Mouse (Mus musculus): Measurements from ENCODE around the gene Hrct1. TPM values are rescaled to one million over a fixed set of nuclear protein-coding genes. Genes with fewer than 3 reads are reported as not detected.

Gene Hrct1
- total and polyA plus RNA-seq, 3 experiments = 0.16 TPM; not detected in 2

- Histone ChIP-seq H3K36me3 (replicated peaks) (no peaks in the 10 kb centered on the region), H3K9me3 (replicated peaks) (0 out of 2 replicates have a peak, but pooled peaks cover 3% of the 10 kb centered on the region), H3K4me1 (ENCODE audit: insufficient read depth, low read depth, low read length) (no peaks in the 10 kb centered on the region), H3K4me3 (ENCODE audit: low read depth, low read length) (no peak overlapping the region), H3K27me3 (ENCODE audit: insufficient read depth, low read length) (0 out of 2 replicates have a peak, but pooled peaks cover 3% of the 10 kb centered on the region)
- no peak for TF ChIP-seq CTCF (IDR thresholded peaks at IDR 0.05; ENCODE audit: low read depth, low read length)
- DNase-seq (ENCODE audit: low spot score) (no peak), ATAC-seq (ENCODE audit: extremely low read depth, insufficient number of reproducible peaks, low FRiP score, poor library complexity, severe bottlenecking) (no peak)
These were observed 34.3 kb downstream of the Hrct1 start for GRCm38 (mm10) chr4:43761336-43761735.

- DNase-seq (ENCODE audit: low spot score) = peak; percentile 8
- Histone ChIP-seq H3K4me1 (ENCODE audit: insufficient read depth, low read depth, low read length) (no peaks in the 10 kb centered on the region), H3K36me3 (replicated peaks) (no peaks in the 10 kb centered on the region), H3K9me3 (replicated peaks) (0 out of 2 replicates have a peak, but pooled peaks cover 3% of the 10 kb centered on the region), H3K27me3 (ENCODE audit: insufficient read depth, low read length) (0 out of 2 replicates have a peak, but pooled peaks cover 8% of the 10 kb centered on the region), H3K4me3 (ENCODE audit: low read depth, low read length) (no peak overlapping the region)
- TF ChIP-seq GATA1 (IDR thresholded peaks at IDR 0.05; ENCODE audit: borderline replicate concordance, low read length) (no peak), CTCF (IDR thresholded peaks at IDR 0.05; ENCODE audit: low read depth, low read length) (peak; percentile 54; the same call in 1 of the 2 replicates)
- no peak for ATAC-seq (ENCODE audit: extremely low read depth, insufficient number of reproducible peaks, low FRiP score, poor library complexity, severe bottlenecking)
These were observed 36.4 kb downstream of the Hrct1 start for GRCm38 (mm10) chr4:43763410-43763809.

- TF ChIP-seq GATA1 (IDR thresholded peaks at IDR 0.05; ENCODE audit: borderline replicate concordance, low read length) (no peak), CTCF (IDR thresholded peaks at IDR 0.05; ENCODE audit: low read depth, low read length) (no peak), GATA2 (IDR thresholded peaks at IDR 0.05; ENCODE audit: borderline replicate concordance, low read depth, low read length) (no peak), TAL1 (conservative IDR thresholded peaks at IDR 0.05; ENCODE audit: low read depth, low read length) (no peak), POLR2AphosphoS5 (IDR thresholded peaks at IDR 0.05; ENCODE audit: insufficient replicate concordance, low read depth, low read length) (no peak)
- Histone ChIP-seq H3K9me3 (replicated peaks) (peaks cover 3% of the 10 kb centered on the region; the same call in 1 of the 2 replicates), H3K4me3 (ENCODE audit: low read depth, low read length) (no peak overlapping the region), H3K27me3 (ENCODE audit: insufficient read depth, low read length) (peaks cover 6% of the 10 kb centered on the region; the same call in 1 of the 2 replicates), H3K4me1 (ENCODE audit: insufficient read depth, low read depth, low read length) (no peaks in the 10 kb centered on the region), H3K36me3 (replicated peaks) (no peaks in the 10 kb centered on the region)
- no peak for DNase-seq (ENCODE audit: low spot score)
- no peak for ATAC-seq (ENCODE audit: extremely low read depth, insufficient number of reproducible peaks, low FRiP score, poor library complexity, severe bottlenecking)
These were observed 41.4 kb downstream of the Hrct1 start for GRCm38 (mm10) chr4:43768341-43768740.

GRCm38 (mm10) chr4:43769374-43769773, 42.4 kb downstream of the Hrct1 start:
- Histone ChIP-seq H3K4me3 (ENCODE audit: low read depth, low read length) (no peak overlapping the region), H3K27me3 (ENCODE audit: insufficient read depth, low read length) (peaks cover 11% of the 10 kb centered on the region), H3K36me3 (replicated peaks) (no peaks in the 10 kb centered on the region), H3K9me3 (replicated peaks) (peaks cover 3% of the 10 kb centered on the region; the same call in 1 of the 2 replicates), H3K4me1 (ENCODE audit: insufficient read depth, low read depth, low read length) (no peaks in the 10 kb centered on the region)
- ATAC-seq (ENCODE audit: extremely low read depth, insufficient number of reproducible peaks, low FRiP score, poor library complexity, severe bottlenecking) = no peak
- DNase-seq (ENCODE audit: low spot score) = no peak
- no peak for TF ChIP-seq GATA1 (IDR thresholded peaks at IDR 0.05; ENCODE audit: borderline replicate concordance, low read length)
- no peak for TF ChIP-seq GATA2 (IDR thresholded peaks at IDR 0.05; ENCODE audit: borderline replicate concordance, low read depth, low read length)

- Histone ChIP-seq H3K36me3 (replicated peaks) (no peaks in the 10 kb centered on the region), H3K4me1 (ENCODE audit: insufficient read depth, low read depth, low read length) (no peaks in the 10 kb centered on the region), H3K9me3 (replicated peaks) (no peaks in the 10 kb centered on the region; the same call in 1 of the 2 replicates), H3K4me3 (ENCODE audit: low read depth, low read length) (no peak within 1 kb of the TSS), H3K27me3 (ENCODE audit: insufficient read depth, low read length) (peaks cover 11% of the 10 kb centered on the region)
- no peak for TF ChIP-seq GATA2 (IDR thresholded peaks at IDR 0.05; ENCODE audit: borderline replicate concordance, low read depth, low read length)
- TF ChIP-seq GATA1 (IDR thresholded peaks at IDR 0.05; ENCODE audit: borderline replicate concordance, low read length) = no peak
- TF ChIP-seq POLR2AphosphoS5 (IDR thresholded peaks at IDR 0.05; ENCODE audit: insufficient replicate concordance, low read depth, low read length) = no peak
- TF ChIP-seq CTCF (IDR thresholded peaks at IDR 0.05; ENCODE audit: low read depth, low read length) = no peak
- TF ChIP-seq TAL1 (conservative IDR thresholded peaks at IDR 0.05; ENCODE audit: low read depth, low read length) = no peak
- ATAC-seq (ENCODE audit: extremely low read depth, insufficient number of reproducible peaks, low FRiP score, poor library complexity, severe bottlenecking) = no peak
- DNase-seq (ENCODE audit: low spot score) = no peak
These were observed 43.9 kb downstream of the Hrct1 start, which contains the start of gene Olfr159 for GRCm38 (mm10) chr4:43770909-43771308. TSS of gene Olfr159 (minus strand) at chr4:43771009.

GRCm38 (mm10) chr4:43771626-43772025, 44.6 kb downstream of the Hrct1 start:
- no peaks in the 10 kb centered on the region for H3K36me3 ChIP-seq (replicated peaks)
- H3K9me3 ChIP-seq (replicated peaks) = no peaks in the 10 kb centered on the region; the same call in 1 of the 2 replicates
- no peak for DNase-seq (ENCODE audit: low spot score)
- TF ChIP-seq TAL1 (conservative IDR thresholded peaks at IDR 0.05; ENCODE audit: low read depth, low read length) (no peak), GATA2 (IDR thresholded peaks at IDR 0.05; ENCODE audit: borderline replicate concordance, low read depth, low read length) (no peak), CTCF (IDR thresholded peaks at IDR 0.05; ENCODE audit: low read depth, low read length) (no peak), POLR2AphosphoS5 (IDR thresholded peaks at IDR 0.05; ENCODE audit: insufficient replicate concordance, low read depth, low read length) (no peak), GATA1 (IDR thresholded peaks at IDR 0.05; ENCODE audit: borderline replicate concordance, low read length) (no peak)
- H3K4me3 ChIP-seq (ENCODE audit: low read depth, low read length) = no peak overlapping the region
- peaks cover 11% of the 10 kb centered on the region for H3K27me3 ChIP-seq (ENCODE audit: insufficient read depth, low read length)
- no peaks in the 10 kb centered on the region for H3K4me1 ChIP-seq (ENCODE audit: insufficient read depth, low read depth, low read length)
- ATAC-seq (ENCODE audit: extremely low read depth, insufficient number of reproducible peaks, low FRiP score, poor library complexity, severe bottlenecking) = no peak

- Histone ChIP-seq H3K36me3 (replicated peaks) (no peaks in the 10 kb centered on the region), H3K4me3 (ENCODE audit: low read depth, low read length) (no peak overlapping the region), H3K9me3 (replicated peaks) (no peaks in the 10 kb centered on the region; the same call in 1 of the 2 replicates), H3K4me1 (ENCODE audit: insufficient read depth, low read depth, low read length) (no peaks in the 10 kb centered on the region), H3K27me3 (ENCODE audit: insufficient read depth, low read length) (peaks cover 11% of the 10 kb centered on the region)
- ATAC-seq (ENCODE audit: extremely low read depth, insufficient number of reproducible peaks, low FRiP score, poor library complexity, severe bottlenecking) = no peak
- TF ChIP-seq GATA1 (IDR thresholded peaks at IDR 0.05; ENCODE audit: borderline replicate concordance, low read length) (no peak), POLR2AphosphoS5 (IDR thresholded peaks at IDR 0.05; ENCODE audit: insufficient replicate concordance, low read depth, low read length) (no peak), TAL1 (conservative IDR thresholded peaks at IDR 0.05; ENCODE audit: low read depth, low read length) (no peak), GATA2 (IDR thresholded peaks at IDR 0.05; ENCODE audit: borderline replicate concordance, low read depth, low read length) (no peak), CTCF (IDR thresholded peaks at IDR 0.05; ENCODE audit: low read depth, low read length) (no peak)
- DNase-seq (ENCODE audit: low spot score) = no peak
These were observed 45.3 kb downstream of the Hrct1 start for GRCm38 (mm10) chr4:43772304-43772703.

Other genes with a start within 250 kb of the Hrct1 start
Only the 20 nearest of the 24 such genes appear.
- not detected in 2 replicates for gene Car9, start 220.2 kb upstream of the Hrct1 start, total RNA-seq (2014; fragmentation: Nextera tagmentation)
- 0.11 and 0.12 TPM in 2 replicates for gene Car9, start 220.2 kb upstream of the Hrct1 start, total RNA-seq (2017)
- not detected in 2 replicates for gene Car9, start 220.2 kb upstream of the Hrct1 start, polyA plus RNA-seq (2012)
- not detected in 2 replicates for gene Tpm2, start 203.4 kb upstream of the Hrct1 start, total RNA-seq (2014; fragmentation: Nextera tagmentation)
- 0.27 TPM in 1 of 2 replicates, not detected in the other for gene Tpm2, start 203.4 kb upstream of the Hrct1 start, total RNA-seq (2017)
- gene Tpm2, start 203.4 kb upstream of the Hrct1 start, polyA plus RNA-seq (2012) = not detected in 2 replicates
- gene Creb3, start 164.9 kb upstream of the Hrct1 start, total RNA-seq (2014; fragmentation: Nextera tagmentation) = 9.4 and 9.8 TPM in 2 replicates
- gene Creb3, start 164.9 kb upstream of the Hrct1 start, total RNA-seq (2017) = 60.0 and 61.0 TPM in 2 replicates
- 1.6 and 1.9 TPM in 2 replicates for gene Creb3, start 164.9 kb upstream of the Hrct1 start, polyA plus RNA-seq (2012)
- 166 and 262 TPM in 2 replicates for gene Tln1, start 164.5 kb upstream of the Hrct1 start, total RNA-seq (2014; fragmentation: Nextera tagmentation)
- gene Tln1, start 164.5 kb upstream of the Hrct1 start, total RNA-seq (2017) = 127 and 167 TPM in 2 replicates
- 138 and 163 TPM in 2 replicates for gene Tln1, start 164.5 kb upstream of the Hrct1 start, polyA plus RNA-seq (2012)
- gene Rgp1, start 148.5 kb upstream of the Hrct1 start, total RNA-seq (2014; fragmentation: Nextera tagmentation) = 48.5 and 54.7 TPM in 2 replicates
- 18.6 and 23.2 TPM in 2 replicates for gene Rgp1, start 148.5 kb upstream of the Hrct1 start, total RNA-seq (2017)
- 31.2 and 105 TPM in 2 replicates for gene Rgp1, start 148.5 kb upstream of the Hrct1 start, polyA plus RNA-seq (2012)
- 21.4 and 23.8 TPM in 2 replicates for gene Gba2, start 148.3 kb upstream of the Hrct1 start, total RNA-seq (2014; fragmentation: Nextera tagmentation)
- 12.6 and 14.1 TPM in 2 replicates for gene Gba2, start 148.3 kb upstream of the Hrct1 start, total RNA-seq (2017)
- 14.5 and 18.3 TPM in 2 replicates for gene Gba2, start 148.3 kb upstream of the Hrct1 start, polyA plus RNA-seq (2012)
- gene Msmp, start 142.7 kb upstream of the Hrct1 start, total RNA-seq (2014; fragmentation: Nextera tagmentation) = not detected in 2 replicates
- 0.17 TPM in 1 of 2 replicates, not detected in the other for gene Msmp, start 142.7 kb upstream of the Hrct1 start, total RNA-seq (2017)
- not detected in 2 replicates for gene Msmp, start 142.7 kb upstream of the Hrct1 start, polyA plus RNA-seq (2012)
- 6.3 TPM in 1 of 2 replicates, not detected in the other for gene Npr2, start 95.3 kb upstream of the Hrct1 start, total RNA-seq (2014; fragmentation: Nextera tagmentation)
- 0.23 and 0.44 TPM in 2 replicates for gene Npr2, start 95.3 kb upstream of the Hrct1 start, total RNA-seq (2017)
- 0.04 TPM in 2 replicates for gene Npr2, start 95.3 kb upstream of the Hrct1 start, polyA plus RNA-seq (2012)
- gene Spag8, start 73.6 kb upstream of the Hrct1 start, total RNA-seq (2014; fragmentation: Nextera tagmentation) = 0.73 TPM in 1 of 2 replicates, not detected in the other
- gene Spag8, start 73.6 kb upstream of the Hrct1 start, total RNA-seq (2017) = 0.33 and 0.41 TPM in 2 replicates
- gene Spag8, start 73.6 kb upstream of the Hrct1 start, polyA plus RNA-seq (2012) = not detected in 2 replicates
- gene Hint2, start 70.7 kb upstream of the Hrct1 start, total RNA-seq (2014; fragmentation: Nextera tagmentation) = 16.2 and 18.7 TPM in 2 replicates
- gene Hint2, start 70.7 kb upstream of the Hrct1 start, total RNA-seq (2017) = 58.3 and 63.1 TPM in 2 replicates
- gene Hint2, start 70.7 kb upstream of the Hrct1 start, polyA plus RNA-seq (2012) = 42.4 and 50.2 TPM in 2 replicates
- 2.9 and 6.0 TPM in 2 replicates for gene Tmem8b, start 58.2 kb upstream of the Hrct1 start, total RNA-seq (2014; fragmentation: Nextera tagmentation)
- gene Tmem8b, start 58.2 kb upstream of the Hrct1 start, total RNA-seq (2017) = 0.76 and 1.1 TPM in 2 replicates
- 2.9 and 3.6 TPM in 2 replicates for gene Tmem8b, start 58.2 kb upstream of the Hrct1 start, polyA plus RNA-seq (2012)
- 0.34 TPM in 1 of 2 replicates, not detected in the other for gene Fam221b, start 58.0 kb upstream of the Hrct1 start, total RNA-seq (2014; fragmentation: Nextera tagmentation)
- 0.49 and 0.58 TPM in 2 replicates for gene Fam221b, start 58.0 kb upstream of the Hrct1 start, total RNA-seq (2017)
- gene Fam221b, start 58.0 kb upstream of the Hrct1 start, polyA plus RNA-seq (2012) = 0.05 and 0.10 TPM in 2 replicates
- gene Olfr70, start 26.4 kb upstream of the Hrct1 start, total RNA-seq (2014; fragmentation: Nextera tagmentation) = not detected in 2 replicates
- 0.06 TPM in 1 of 2 replicates, not detected in the other for gene Olfr70, start 26.4 kb upstream of the Hrct1 start, total RNA-seq (2017)
- gene Olfr70, start 26.4 kb upstream of the Hrct1 start, polyA plus RNA-seq (2012) = not detected in 2 replicates
- gene Olfr71, start 16.9 kb upstream of the Hrct1 start, total RNA-seq (2014; fragmentation: Nextera tagmentation) = not detected in 2 replicates
- 0.06 and 0.11 TPM in 2 replicates for gene Olfr71, start 16.9 kb upstream of the Hrct1 start, total RNA-seq (2017)
- not detected in 2 replicates for gene Olfr71, start 16.9 kb upstream of the Hrct1 start, polyA plus RNA-seq (2012)
- gene Spaar, start 2.8 kb downstream of the Hrct1 start, total RNA-seq (2014; fragmentation: Nextera tagmentation) = not detected in 2 replicates
- 0.11 TPM in 1 of 2 replicates, not detected in the other for gene Spaar, start 2.8 kb downstream of the Hrct1 start, total RNA-seq (2017)
- gene Spaar, start 2.8 kb downstream of the Hrct1 start, polyA plus RNA-seq (2012) = not detected in 2 replicates
- gene Olfr159, start 43.8 kb downstream of the Hrct1 start, total RNA-seq (2014; fragmentation: Nextera tagmentation) = not detected in 2 replicates
- gene Olfr159, start 43.8 kb downstream of the Hrct1 start, total RNA-seq (2017) = not detected in 2 replicates
- not detected in 2 replicates for gene Olfr159, start 43.8 kb downstream of the Hrct1 start, polyA plus RNA-seq (2012)
- gene Olfr156, start 96.7 kb downstream of the Hrct1 start, total RNA-seq (2014; fragmentation: Nextera tagmentation) = not detected in 2 replicates
- 0.05 and 0.23 TPM in 2 replicates for gene Olfr156, start 96.7 kb downstream of the Hrct1 start, total RNA-seq (2017)
- gene Olfr156, start 96.7 kb downstream of the Hrct1 start, polyA plus RNA-seq (2012) = not detected in 2 replicates
- not detected in 2 replicates for gene Olfr157, start 113.0 kb downstream of the Hrct1 start, total RNA-seq (2014; fragmentation: Nextera tagmentation)
- 0.06 and 0.11 TPM in 2 replicates for gene Olfr157, start 113.0 kb downstream of the Hrct1 start, total RNA-seq (2017)
- not detected in 2 replicates for gene Olfr157, start 113.0 kb downstream of the Hrct1 start, polyA plus RNA-seq (2012)
- gene Olfr155, start 124.4 kb downstream of the Hrct1 start, total RNA-seq (2014; fragmentation: Nextera tagmentation) = not detected in 2 replicates
- 0.16 TPM in 1 of 2 replicates, not detected in the other for gene Olfr155, start 124.4 kb downstream of the Hrct1 start, total RNA-seq (2017)
- gene Olfr155, start 124.4 kb downstream of the Hrct1 start, polyA plus RNA-seq (2012) = not detected in 2 replicates
- gene Reck, start 148.3 kb downstream of the Hrct1 start, total RNA-seq (2014; fragmentation: Nextera tagmentation) = not detected in 2 replicates
- gene Reck, start 148.3 kb downstream of the Hrct1 start, total RNA-seq (2017) = 0.06 and 0.71 TPM in 2 replicates
- gene Reck, start 148.3 kb downstream of the Hrct1 start, polyA plus RNA-seq (2012) = 0.02 TPM in 1 of 2 replicates, not detected in the other